Mouse (Mus musculus) subcutaneous adipose tissue, adult 2 months (tissue): Measurements from ENCODE around the gene Rapsn. TPM values are rescaled to one million over a fixed set of nuclear protein-coding genes. Genes with fewer than 3 reads are reported as not detected.

ENCODE experiments used
- polyA plus RNA-seq: library from polyadenylated mRNA; depleted of rRNA; stranded (reverse); fragments of >200 nt; gene quantifications from 2 replicates; pipeline ENCODE4 v1.2.3, GENCODE M21; 2012; ENCODE audit warnings: low replicate concordance; rRNA removed

The Rapsn gene
- 0.96 and 1.6 TPM in 2 replicates for polyA plus RNA-seq

DNA sequence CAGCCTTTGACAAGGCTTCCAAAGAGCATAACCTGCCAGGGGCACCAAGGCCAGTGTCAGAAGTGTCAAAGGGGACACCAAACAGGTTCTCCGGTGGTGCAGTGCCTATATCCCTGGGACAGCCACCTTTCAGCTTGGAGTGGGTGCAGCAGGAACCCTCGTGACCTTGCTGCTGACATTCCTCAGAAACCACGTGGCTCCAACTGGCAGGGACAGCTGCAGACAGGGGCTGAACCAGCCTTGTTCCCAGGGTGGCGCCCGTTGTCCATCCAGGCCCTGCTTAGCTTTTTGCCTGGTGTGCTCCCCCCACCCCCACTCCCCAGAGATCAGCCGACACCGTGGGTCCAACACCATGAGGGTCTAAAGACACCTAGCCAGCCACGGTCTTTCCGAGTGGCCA, at the start of gene Rapsn:
Gene Rapsn, plus strand, starts transcription at position 236 of the 400 bp plus-strand sequence.

DNA sequence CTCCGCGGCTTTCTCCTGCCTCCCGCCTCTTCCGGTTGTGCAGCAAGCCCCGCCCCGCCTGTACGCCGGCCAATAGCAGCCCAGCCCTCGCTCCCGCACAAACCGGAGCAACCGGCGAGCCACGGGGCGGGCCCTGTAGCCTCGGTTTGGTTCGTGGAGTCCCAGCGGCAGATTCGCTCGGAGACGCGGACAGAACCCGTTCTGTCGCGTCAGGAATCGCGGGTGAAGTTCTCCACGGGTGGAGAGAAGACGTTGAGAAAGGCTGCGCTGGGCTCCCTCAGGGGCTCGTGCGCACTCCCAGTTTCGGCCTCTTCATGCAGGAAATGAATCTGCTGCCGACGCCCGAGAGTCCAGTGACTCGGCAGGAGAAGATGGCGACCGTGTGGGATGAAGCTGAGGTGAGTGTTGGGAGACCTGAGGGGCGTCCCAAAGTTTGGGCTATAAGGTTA, 18.5 kb downstream of the Rapsn start, which contains the start of gene Psmc3:
Gene Psmc3, plus strand, starts transcription at position 76 of the 449 bp plus-strand sequence.

GRCm38 (mm10) chr2:91070076-91070800, 34.8 kb downstream of the Rapsn start, which contains the start of gene Slc39a13:
Gene Slc39a13, minus strand, starts transcription at chr2:91070417.

GRCm38 (mm10) chr2:91081775-91082695, 46.6 kb downstream of the Rapsn start, which contains the start of gene Spi1:
Gene Spi1, plus strand, starts transcription at chr2:91082390.

Other genes with a start within 250 kb of the Rapsn start
- 145 and 253 TPM in 2 replicates for gene Mtch2, start 188.5 kb upstream of the Rapsn start, polyA plus RNA-seq
- 0.75 and 7.3 TPM in 2 replicates for gene C1qtnf4, start 149.8 kb upstream of the Rapsn start, polyA plus RNA-seq
- 19.5 and 20.9 TPM in 2 replicates for gene Kbtbd4, start 130.9 kb upstream of the Rapsn start, polyA plus RNA-seq
- 224 and 304 TPM in 2 replicates for gene Ndufs3, start 130.8 kb upstream of the Rapsn start, polyA plus RNA-seq
- 35.7 and 60.4 TPM in 2 replicates for gene Celf1, start 95.2 kb upstream of the Rapsn start, polyA plus RNA-seq
- 103 and 111 TPM in 2 replicates for gene Psmc3, start 18.4 kb downstream of the Rapsn start, polyA plus RNA-seq
- gene Slc39a13, start 34.8 kb downstream of the Rapsn start, polyA plus RNA-seq, result 93.3 and 95.5 TPM in 2 replicates
- gene Spi1, start 46.8 kb downstream of the Rapsn start, polyA plus RNA-seq, result 43.6 and 58.8 TPM in 2 replicates
- 0.05 and 0.06 TPM in 2 replicates for gene Mybpc3, start 82.5 kb downstream of the Rapsn start, polyA plus RNA-seq
- gene Madd, start 148.2 kb downstream of the Rapsn start, polyA plus RNA-seq, result 10.4 and 13.9 TPM in 2 replicates
- 92.7 and 229 TPM in 2 replicates for gene Nr1h3, start 167.2 kb downstream of the Rapsn start, polyA plus RNA-seq
- gene Acp2, start 167.3 kb downstream of the Rapsn start, polyA plus RNA-seq, result 43.8 and 53.1 TPM in 2 replicates
- 13.4 and 25.6 TPM in 2 replicates for gene Ddb2, start 201.4 kb downstream of the Rapsn start, polyA plus RNA-seq
- gene Pacsin3, start 220.3 kb downstream of the Rapsn start, polyA plus RNA-seq, result 30.3 and 49.8 TPM in 2 replicates
- gene Arfgap2, start 229.4 kb downstream of the Rapsn start, polyA plus RNA-seq, result 36.4 and 53.7 TPM in 2 replicates